In the genomic region with DNA sequence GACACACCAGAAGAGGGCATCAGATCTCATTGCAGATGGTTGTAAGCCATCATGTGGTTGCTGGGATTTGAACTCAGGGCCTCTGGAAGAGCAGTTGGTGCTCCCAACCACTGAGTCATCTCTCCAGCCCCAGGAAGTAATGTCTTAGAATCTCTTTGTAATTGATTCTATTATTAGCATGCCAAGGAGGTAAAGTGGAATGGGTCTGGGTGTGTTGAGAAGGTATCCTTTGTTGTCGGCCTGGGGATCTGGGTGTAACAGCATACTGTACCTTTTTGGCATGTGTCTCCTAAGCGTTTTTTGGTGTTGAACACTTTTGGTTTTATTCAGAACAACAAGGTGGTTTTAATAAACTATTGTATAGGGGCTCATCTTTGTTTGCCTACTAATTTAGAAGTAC, we compare ENCODE assay signal across 23 mouse cellular contexts. TPM values are rescaled to one million over a fixed set of nuclear protein-coding genes. Genes with fewer than 3 reads are reported as not detected.
DNase-seq lines count a peak whose midpoint lies in the region; ATAC-seq and TF ChIP-seq lines count a peak whose summit lies in the region.
"Had no signal": no experiment of that assay in that cellular context is flagged by ENCODE, and none has a peak within 500 bp of the region (broad histone marks: within the 10 kb centered on the region; RNA-seq: fewer than 3 reads in every experiment).

No protein-coding gene starts in this region.

- H3K9me3 ChIP-seq in stomach, postnatal 0 days (ENCODE audit: control insufficient read depth, low read length): no peaks in the 10 kb centered on the region
- H3K9me3 ChIP-seq: embryonic facial prominence, embryonic 10.5 days; embryonic facial prominence, embryonic 12.5 days; forebrain, embryonic 13.5 days; forebrain, embryonic 15.5 days; G1E had no signal

- H3K4me1 ChIP-seq in stomach, postnatal 0 days (replicated peaks; ENCODE audit: control insufficient read depth, insufficient read depth): peaks cover 15% of the 10 kb centered on the region

- 71% methylated on average over 2 of the region's 2 CpGs for WGBS in stomach, postnatal 0 days

- H3K9ac ChIP-seq in stomach, postnatal 0 days (ENCODE audit: low read length): no peak overlapping the region
- H3K9ac ChIP-seq: embryonic facial prominence, embryonic 12.5 days; forebrain, embryonic 13.5 days; forebrain, embryonic 15.5 days; forebrain, postnatal 0 days had no signal

- TF ChIP-seq EP300 in stomach, postnatal 0 days (optimal IDR thresholded peaks at IDR 0.05): no peak

- peak; percentile 18 for TF ChIP-seq CTCF in layer of hippocampus, adult 2 months (conservative IDR thresholded peaks at IDR 0.05)
- no peak for TF ChIP-seq CTCF in stomach, postnatal 0 days (IDR thresholded peaks at IDR 0.05; ENCODE audit: low read depth)

- no peaks in the 10 kb centered on the region for H3K27me3 ChIP-seq in stomach, postnatal 0 days (ENCODE audit: control insufficient read depth, insufficient read depth, low read length)
- H3K27me3 ChIP-seq: embryonic facial prominence, embryonic 12.5 days; forebrain, embryonic 13.5 days; forebrain, embryonic 15.5 days; Patski had no signal

- H3K27ac ChIP-seq in layer of hippocampus, adult 2 months: peak overlapping the region; percentile 85; the same call in 1 of the 2 replicates
- no peak overlapping the region for H3K27ac ChIP-seq in stomach, postnatal 0 days (replicated peaks)
- H3K27ac ChIP-seq: embryonic facial prominence, embryonic 10.5 days; embryonic facial prominence, embryonic 12.5 days; forebrain, embryonic 13.5 days; forebrain, embryonic 15.5 days had no signal

- DNase-seq in layer of hippocampus, adult 2 months (ENCODE audit: low spot score in 2 of 2): no peak
- DNase-seq in layer of hippocampus, postnatal 14 days (ENCODE audit: low spot score in 2 of 2): no peak
- DNase-seq in ES-CJ7 (ENCODE audit: low read depth, low spot score): peak; percentile 75
- peak; percentile 91 for DNase-seq in R1 (ENCODE audit: low read depth, low spot score)
- no peak for DNase-seq in right cerebral cortex, postnatal 10 days (ENCODE audit: low spot score in 2 of 2)
- no peak for DNase-seq in stomach, postnatal 0 days (ENCODE audit: low spot score)
- no peak for DNase-seq in heart, postnatal 14 days
- DNase-seq: adrenal gland, adult 8-10 months; adrenal gland, postnatal 14 days; adrenal gland, postnatal 36 days; cerebellum, adult 11-12 months; cerebellum, adult 2 months; cerebellum, adult 9-10 months; cerebellum, postnatal 10 days; cerebellum, postnatal 25 days; forebrain, postnatal 0 days had no signal

- H3K4me3 ChIP-seq in layer of hippocampus, adult 2 months: no peak overlapping the region
- H3K4me3 ChIP-seq in stomach, postnatal 0 days (ENCODE audit: low read depth, low read length): no peak overlapping the region
- H3K4me3 ChIP-seq: embryonic facial prominence, embryonic 10.5 days; embryonic facial prominence, embryonic 12.5 days; forebrain, embryonic 13.5 days; forebrain, embryonic 15.5 days had no signal

- no peak overlapping the region for H3K4me2 ChIP-seq in stomach, postnatal 0 days (replicated peaks; ENCODE audit: low read depth)
- H3K4me2 ChIP-seq: embryonic facial prominence, embryonic 12.5 days; forebrain, embryonic 13.5 days; forebrain, embryonic 15.5 days had no signal

- intact Hi-C loops in heart, postnatal 14 days (cut with DNase I): no loop called here

- no peak for ATAC-seq in stomach, postnatal 0 days (ENCODE audit: low FRiP score, low TSS enrichment)
- ATAC-seq: activated CD4-positive, CD25-positive, alpha-beta regulatory T cell, adult 4 months; forebrain, embryonic 13.5 days; forebrain, embryonic 15.5 days; forebrain, postnatal 0 days; Patski had no signal

- H3K36me3 ChIP-seq in stomach, postnatal 0 days (ENCODE audit: control insufficient read depth, insufficient read depth, low read length): no peaks in the 10 kb centered on the region
- H3K36me3 ChIP-seq: forebrain, embryonic 15.5 days; G1E had no signal

RNA-seq across cellular contexts. Expression of a gene that starts 13.6 kb away (rescaled TPM):
- 100 to 1,000 TPM; 118 to 124 TPM for total RNA-seq in layer of hippocampus, adult 2 months (2021)
- 10 to 100 TPM; 51.9 to 69.5 TPM for total RNA-seq in layer of hippocampus, postnatal 14 days (2021)
- polyA plus RNA-seq in stomach, postnatal 0 days (2015; fragmentation: Nextera tagmentation; extraction: Ambion mirVana): 13.4 and 15.7 TPM in 2 replicates
- 10 to 100 TPM; 31.9 to 37.8 TPM for total RNA-seq in heart, postnatal 14 days (2021)

Comparison
In these comparisons a context has a peak if more than half of its experiments do, and no peak if none do; other contexts are left out.
1. DNase-seq: peak in ES-CJ7 (single experiment) and R1 (single experiment); none in layer of hippocampus, adult 2 months (0 of 2), layer of hippocampus, postnatal 14 days (0 of 2), right cerebral cortex, postnatal 10 days (0 of 2), stomach, postnatal 0 days (single experiment) and heart, postnatal 14 days (0 of 2).